Mouse (Mus musculus) cortical plate, adult 2 months (tissue): Measurements from ENCODE around the gene Tcf7.

Experiments
- CTCF ChIP-seq: fragments of 200-500 bp; IDR thresholded peaks from 2 replicates; pipeline ENCODE4 v1.5.1; 2011; ENCODE audit warnings: mild to moderate bottlenecking, control low read depth, low read length; ENCODE audit not compliant: insufficient read depth; ENCODE audit errors: extremely low read depth
- POLR2A ChIP-seq: fragments of 200-500 bp; IDR thresholded peaks from 2 replicates; pipeline ENCODE4 v1.6.1; 2011; ENCODE audit warnings: mild to moderate bottlenecking, low read length, control low read depth; ENCODE audit not compliant: insufficient read depth; ENCODE audit errors: extremely low read depth

DNA sequence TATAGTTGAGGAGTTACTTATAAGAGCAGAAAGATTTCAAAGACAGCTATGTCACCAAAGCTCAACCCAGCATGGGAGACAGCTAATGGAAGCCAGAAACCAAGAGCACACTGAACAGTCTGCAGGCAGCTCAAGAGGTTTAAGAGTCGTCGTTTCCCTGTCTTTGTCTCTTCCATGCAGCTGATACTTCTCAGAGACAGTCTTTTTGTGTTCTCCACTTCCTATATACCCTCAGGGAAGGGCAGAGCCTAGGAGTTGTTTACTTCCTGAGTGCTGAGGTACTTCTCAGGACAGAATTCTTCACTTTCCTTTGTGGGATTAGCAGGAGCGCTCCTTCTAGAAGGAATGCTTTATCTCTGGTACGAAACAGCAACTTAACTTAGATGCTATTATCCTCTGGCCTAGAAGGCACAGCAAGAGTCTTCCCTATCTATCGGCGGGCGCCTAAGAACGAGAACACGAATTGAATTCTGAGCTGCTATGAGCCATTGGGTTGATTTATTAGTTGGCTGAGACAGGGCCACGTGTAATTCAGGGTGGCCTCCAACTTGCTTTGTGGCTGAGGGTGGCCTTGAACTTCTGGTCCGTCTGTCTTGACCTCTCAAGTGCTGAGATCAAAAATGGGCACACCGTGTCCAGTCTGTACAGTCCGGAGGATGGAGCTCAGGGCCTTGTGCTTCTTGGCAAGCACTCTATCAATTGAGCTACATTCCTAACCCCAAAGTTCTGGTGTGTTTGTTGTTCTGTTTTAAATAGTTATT is 55.2 kb downstream of the Tcf7 start:
- TF ChIP-seq CTCF, result no peak
- TF ChIP-seq POLR2A, result no peak
